Mouse (Mus musculus) embryonic fibroblast, embryonic 13.5 days (primary cell): ENCODE measurements around the gene Tex264. TPM values are rescaled to one million over a fixed set of nuclear protein-coding genes. Genes with fewer than 3 reads are reported as not detected.

Experiments
- H3K27ac ChIP-seq: 2 replicates; pipeline ENCODE4 v1.5.1; 2012; ENCODE audit warnings: low read length, control low read depth, inconsistent platforms; ENCODE audit not compliant: insufficient read depth
- H3K4me1 ChIP-seq: 2 replicates; pipeline ENCODE4 v1.6.1; 2011; ENCODE audit warnings: low read length; ENCODE audit not compliant: control insufficient read depth, insufficient read depth
- H3K4me3 ChIP-seq: 2 replicates; pipeline ENCODE4 v1.5.1; 2011; ENCODE audit warnings: mild to moderate bottlenecking, control low read depth, low read length; ENCODE audit not compliant: insufficient read depth
- CTCF ChIP-seq: IDR thresholded peaks from 2 replicates; pipeline ENCODE4 v1.5.1; 2011; ENCODE audit warnings: mild to moderate bottlenecking, control low read depth, low read length, moderate library complexity, borderline replicate concordance; ENCODE audit not compliant: insufficient read depth
- POLR2A ChIP-seq: IDR thresholded peaks from 2 replicates; pipeline ENCODE4 v1.6.1; 2011; ENCODE audit warnings: low read depth, mild to moderate bottlenecking, control low read depth, low read length, moderate library complexity
- polyA plus RNA-seq: library from polyadenylated mRNA; stranded (reverse); fragments of >200 nt; gene quantifications from 2 replicates; pipeline ENCODE4 v1.2.4, GENCODE M21; 2011; ENCODE audit warnings: low read depth; ENCODE audit not compliant: missing spikeins, insufficient read length

Tex264 gene
- polyA plus RNA-seq, 1 experiment = 85.2 TPM

DNA sequence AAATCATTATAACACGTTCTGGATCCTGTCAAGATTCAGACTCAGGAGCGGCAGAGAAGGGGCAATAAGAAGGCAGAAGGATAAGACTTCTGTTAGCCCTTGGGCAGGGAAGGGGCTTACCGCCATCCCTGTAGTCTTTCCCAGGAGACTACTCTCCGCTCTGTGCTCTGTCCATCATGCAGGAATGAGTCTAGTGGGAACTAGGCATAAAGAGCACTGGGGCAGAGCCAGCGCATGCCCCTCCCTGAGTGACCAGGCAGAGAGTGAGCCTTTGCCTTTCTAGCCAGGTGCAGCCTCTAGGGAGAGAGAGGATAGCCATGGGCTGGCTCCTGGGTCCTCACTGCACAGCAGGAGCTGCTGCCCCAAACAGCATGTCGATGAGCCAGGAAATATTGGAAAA is 20.9 kb downstream of the Tex264 start:
- no peaks in the 10 kb centered on the region for H3K4me1 ChIP-seq
- H3K4me3 ChIP-seq = no peak overlapping the region
- H3K27ac ChIP-seq = no peak overlapping the region
- no peak for TF ChIP-seq POLR2A
- no peak for TF ChIP-seq CTCF

DNA sequence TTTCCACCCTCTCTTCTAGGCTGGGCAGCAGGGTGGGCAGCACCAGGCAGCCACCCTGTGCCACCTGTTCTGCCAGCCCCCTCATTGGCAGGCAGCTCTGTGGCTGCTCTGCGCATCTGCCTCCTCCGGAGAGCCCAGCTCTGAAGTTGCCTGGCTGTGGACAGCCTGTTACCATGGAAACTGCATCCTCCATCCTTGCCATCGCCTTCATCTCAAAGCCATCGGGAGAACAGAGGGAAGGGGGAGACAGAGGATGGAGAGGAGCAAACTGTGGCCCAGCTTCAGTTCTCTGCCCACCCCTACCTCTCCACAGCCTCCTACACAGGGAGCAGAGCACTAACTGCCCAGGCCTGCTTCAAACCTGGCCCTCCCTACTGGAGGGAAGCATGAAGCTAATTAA is 21.3 kb downstream of the Tex264 start:
- no peak overlapping the region for H3K4me3 ChIP-seq
- TF ChIP-seq POLR2A = no peak
- no peak for TF ChIP-seq CTCF
- no peaks in the 10 kb centered on the region for H3K4me1 ChIP-seq
- no peak overlapping the region for H3K27ac ChIP-seq

DNA sequence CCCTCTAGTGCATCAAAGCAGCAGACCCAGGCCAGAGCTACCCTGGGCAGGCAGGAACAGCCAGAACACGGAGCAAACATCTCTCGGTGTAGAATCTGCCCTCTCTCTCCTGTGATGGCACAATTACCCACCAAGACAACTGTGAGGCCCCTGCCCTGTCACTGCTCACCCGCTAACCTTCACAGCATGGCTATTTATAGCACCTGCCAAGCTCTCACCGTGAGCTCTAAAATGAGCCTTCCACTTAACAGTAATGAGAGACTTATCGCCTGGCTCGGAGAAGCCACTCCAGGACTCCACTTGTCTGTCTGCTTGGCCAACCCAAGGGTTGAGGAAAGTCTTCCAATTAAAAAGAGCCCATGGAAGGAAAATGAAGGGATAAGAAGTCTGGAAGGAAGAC is 22.5 kb downstream of the Tex264 start:
- no peaks in the 10 kb centered on the region for H3K4me1 ChIP-seq
- no peak overlapping the region for H3K27ac ChIP-seq
- TF ChIP-seq CTCF = no peak
- TF ChIP-seq POLR2A = no peak
- no peak overlapping the region for H3K4me3 ChIP-seq

DNA sequence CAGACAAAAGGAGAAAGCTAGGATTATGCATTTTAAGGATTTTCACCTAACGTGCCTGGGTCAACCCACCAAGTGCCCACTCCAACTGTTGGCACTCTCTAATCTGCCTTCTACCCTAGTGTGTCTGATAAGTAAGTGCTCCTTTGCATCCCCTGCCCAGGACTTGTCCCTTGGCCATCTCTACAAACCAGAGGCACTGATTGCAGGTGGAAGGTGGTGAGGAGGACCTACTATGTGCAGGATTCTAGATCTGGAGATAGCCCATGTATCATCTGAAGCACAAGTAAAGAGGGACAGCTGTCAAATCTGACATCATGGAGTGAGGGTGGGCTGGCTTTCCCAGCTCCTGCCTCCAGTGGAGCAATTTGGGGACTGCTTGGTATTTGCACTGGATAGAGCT is 25.8 kb downstream of the Tex264 start:
- TF ChIP-seq CTCF (no peak), POLR2A (no peak)
- H3K4me3 ChIP-seq = no peak overlapping the region
- H3K27ac ChIP-seq = no peak overlapping the region
- no peaks in the 10 kb centered on the region; the same call in 1 of the 2 replicates for H3K4me1 ChIP-seq

DNA sequence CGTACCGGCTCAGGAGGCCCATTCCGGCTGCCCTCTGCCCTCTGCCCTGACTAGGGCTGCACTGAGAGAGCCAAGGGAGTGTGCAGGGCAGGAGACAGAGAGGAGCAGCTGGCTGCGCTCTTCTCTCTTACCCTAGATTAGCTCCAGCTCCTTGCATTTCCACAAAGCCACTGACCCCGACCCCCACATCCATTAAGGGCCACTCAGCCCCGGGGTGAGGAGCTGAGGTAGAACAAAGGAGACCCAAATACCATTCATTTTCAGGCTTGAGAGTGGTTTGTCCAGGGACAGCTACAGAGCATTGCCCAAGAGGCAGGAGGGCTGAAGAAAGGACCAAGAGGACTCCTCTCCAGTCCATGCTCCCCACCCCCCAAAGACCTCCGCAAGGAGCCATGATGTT is 26.3 kb downstream of the Tex264 start:
- TF ChIP-seq POLR2A (no peak), CTCF (no peak)
- no peak overlapping the region for H3K27ac ChIP-seq

DNA sequence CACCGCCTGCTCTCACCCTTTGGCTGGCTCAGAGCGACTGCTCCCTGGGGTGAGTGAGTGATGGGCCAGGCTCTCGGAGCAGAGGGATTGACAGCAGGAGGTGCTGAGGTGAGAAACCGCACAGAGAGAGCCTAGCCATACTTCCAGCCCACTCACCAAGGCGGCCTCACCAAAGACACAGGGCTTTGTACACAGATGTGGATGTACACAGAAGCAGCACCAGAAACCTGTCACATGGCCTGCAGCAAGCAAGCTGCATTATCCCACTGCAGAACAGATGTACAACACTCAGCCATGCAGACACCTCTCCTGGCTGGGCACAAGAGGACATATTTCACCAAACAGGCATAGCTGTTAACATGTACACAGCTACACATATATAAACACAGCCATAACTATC is 28.1 kb downstream of the Tex264 start:
- TF ChIP-seq POLR2A (no peak), CTCF (no peak)
- Histone ChIP-seq H3K4me3 (no peak overlapping the region), H3K27ac (no peak overlapping the region), H3K4me1 (no peaks in the 10 kb centered on the region; the same call in 1 of the 2 replicates)

More for the DNA sequence above, 26.3 kb downstream of the Tex264 start:
- H3K4me3 ChIP-seq = no peak overlapping the region
- no peaks in the 10 kb centered on the region; the same call in 1 of the 2 replicates for H3K4me1 ChIP-seq

DNA sequence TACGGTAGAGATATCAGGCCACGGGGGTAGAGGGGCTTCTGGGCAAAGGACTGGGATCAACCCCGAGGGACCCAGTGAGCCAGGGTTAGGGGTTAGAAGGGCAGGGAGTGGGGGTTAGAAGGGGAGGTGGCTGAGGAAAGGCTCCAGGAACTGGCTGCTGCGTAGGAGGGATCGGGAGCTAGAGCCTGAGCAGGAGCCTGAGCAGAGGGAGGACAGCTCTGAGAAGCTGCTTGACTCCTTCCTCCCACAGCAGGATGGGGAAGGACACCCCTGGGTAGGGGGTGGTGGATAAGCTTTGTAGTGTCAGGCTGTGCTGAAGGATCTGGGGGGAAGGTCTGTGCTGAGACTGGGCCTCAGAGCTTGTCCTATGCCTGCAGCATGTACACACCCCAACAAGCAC is 28.9 kb downstream of the Tex264 start:
- no peak overlapping the region for H3K4me3 ChIP-seq
- H3K27ac ChIP-seq = no peak overlapping the region
- H3K4me1 ChIP-seq = no peaks in the 10 kb centered on the region; the same call in 1 of the 2 replicates
- TF ChIP-seq CTCF = no peak
- no peak for TF ChIP-seq POLR2A

DNA sequence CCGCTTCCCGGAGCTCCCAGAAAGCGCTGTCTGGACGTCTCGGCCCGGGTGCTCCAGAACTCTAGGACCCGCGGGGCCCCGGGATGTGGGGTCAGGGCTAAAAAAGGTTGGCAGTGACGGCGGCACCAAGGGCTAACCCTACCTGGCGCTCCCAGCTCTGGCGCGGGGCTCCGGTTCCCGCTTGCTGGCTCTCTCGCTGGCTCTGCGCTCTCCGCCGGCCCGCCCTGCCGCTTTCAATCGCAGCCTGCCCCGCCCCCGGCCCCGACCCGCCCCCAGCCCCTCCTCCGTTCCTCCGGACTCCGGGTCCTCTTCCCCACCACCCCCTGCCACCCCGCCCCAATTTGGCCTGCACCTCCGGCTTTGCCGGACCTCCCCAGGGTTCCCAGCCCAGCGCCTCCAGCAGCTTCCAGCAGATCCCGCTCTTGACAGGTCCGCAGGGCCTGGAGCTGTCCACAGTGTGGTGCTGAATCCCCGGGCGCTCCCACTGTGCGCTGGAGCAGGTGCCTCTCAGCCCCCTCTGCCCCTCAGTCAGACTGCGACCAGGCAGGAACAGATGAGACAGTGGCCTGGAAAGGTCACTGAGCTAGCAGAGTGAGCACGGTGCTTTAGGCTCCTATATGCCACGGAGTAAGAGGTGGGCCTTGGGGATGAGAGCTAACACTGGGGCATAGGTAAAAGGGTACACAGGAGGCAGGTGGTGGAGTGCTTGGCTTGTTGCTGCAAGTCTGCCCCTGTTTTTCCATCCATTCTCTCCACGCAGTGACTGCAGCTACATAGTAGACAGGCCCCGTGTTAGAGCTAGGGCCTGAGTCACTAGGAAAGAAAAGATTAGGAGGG is 29.6 kb downstream of the Tex264 start, which contains the start of gene Grm2:
Grm2 (minus strand) TSS at position 199 of the 837 bp plus-strand sequence.
- no peak for TF ChIP-seq POLR2A
- TF ChIP-seq CTCF = no peak
- Histone ChIP-seq H3K4me1 (no peaks in the 10 kb centered on the region; the same call in 1 of the 2 replicates), H3K27ac (no peak within 1 kb of the TSS), H3K4me3 (no peak within 1 kb of the TSS)

DNA sequence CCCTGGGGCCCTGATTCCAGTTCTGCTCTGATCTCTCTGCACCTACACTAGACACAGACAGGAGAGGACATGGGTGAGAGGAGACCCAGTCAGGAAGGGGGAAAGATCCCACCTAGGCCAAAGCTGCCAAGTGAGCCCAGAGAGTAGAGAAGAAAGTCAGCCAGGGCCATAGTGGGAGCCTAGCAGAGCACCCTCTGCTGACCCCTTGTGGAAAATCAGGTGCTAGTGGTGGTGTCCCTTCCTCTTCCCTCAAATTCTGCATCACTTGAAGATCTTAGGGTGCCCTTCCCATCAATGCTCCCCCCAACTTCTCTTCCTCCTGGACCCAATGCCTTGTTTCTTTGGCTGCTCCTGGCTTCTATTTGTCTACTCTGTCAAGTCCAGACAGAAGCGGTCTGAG is 33.0 kb downstream of the Tex264 start:
- 0 out of 2 replicates have a peak, but pooled peaks have one; percentile 27 for TF ChIP-seq CTCF
- TF ChIP-seq POLR2A = no peak
- H3K27ac ChIP-seq = no peak overlapping the region
- H3K4me1 ChIP-seq = no peaks in the 10 kb centered on the region; the same call in 1 of the 2 replicates
- H3K4me3 ChIP-seq = no peak overlapping the region

DNA sequence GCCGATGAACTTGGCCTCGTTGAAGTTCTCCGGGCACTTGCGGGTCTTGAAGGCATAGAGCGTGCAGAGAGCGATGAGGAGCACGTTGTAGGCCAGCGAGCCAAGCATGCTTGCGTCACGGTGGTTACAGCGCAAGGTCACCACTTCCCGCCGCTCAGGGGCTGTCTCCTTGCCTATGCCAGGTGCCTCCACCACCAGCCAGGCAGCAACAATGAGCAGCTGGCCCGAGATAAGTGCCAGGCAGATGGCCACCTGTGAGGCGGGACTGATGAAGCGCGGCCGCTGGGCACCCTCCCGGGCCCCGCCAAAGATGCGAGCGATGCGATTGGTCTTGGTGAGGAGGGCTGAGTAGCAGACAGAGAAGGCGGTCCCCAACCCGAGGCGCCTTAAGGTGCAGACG is 38.5 kb downstream of the Tex264 start:
- Histone ChIP-seq H3K4me3 (no peak overlapping the region), H3K4me1 (no peaks in the 10 kb centered on the region), H3K27ac (no peak overlapping the region)
- TF ChIP-seq POLR2A = no peak
- no peak for TF ChIP-seq CTCF
